Mouse (Mus musculus) brain, embryonic 14.5 days (tissue): ENCODE measurements around the gene Trhde. TPM values are rescaled to one million over a fixed set of nuclear protein-coding genes. Genes with fewer than 3 reads are reported as not detected.
A peak's percentile ranks its signal among the peaks of the same experiment; 100 is the strongest.

Experiments
- DNase-seq: peaks from one replicate; pipeline ENCODE4 v3.0.0-alpha.2; 2011; ENCODE audit warnings: low read depth
- CTCF ChIP-seq: fragments of 200-500 bp; IDR thresholded peaks from 2 replicates; pipeline ENCODE4 v1.5.1; 2012; ENCODE audit warnings: inconsistent platforms, mild to moderate bottlenecking, moderate library complexity, borderline replicate concordance; ENCODE audit not compliant: insufficient read depth, insufficient read length; ENCODE audit errors: extremely low read depth
- POLR2A ChIP-seq: fragments of 200-500 bp; IDR thresholded peaks from 2 replicates; pipeline ENCODE4 v1.6.1; 2012; ENCODE audit warnings: mild to moderate bottlenecking, inconsistent platforms, borderline replicate concordance; ENCODE audit not compliant: poor library complexity, insufficient read depth, insufficient read length, severe bottlenecking; ENCODE audit errors: extremely low read depth
- polyA plus RNA-seq: library from polyadenylated mRNA; depleted of rRNA; stranded (reverse); fragments of >200 nt; gene quantifications from 2 replicates; pipeline ENCODE4 v1.2.3, GENCODE M21; 2012

The Trhde gene
- polyA plus RNA-seq, 1 experiment, result 6.5 TPM

GRCm38 (mm10) chr10:114797664-114798063 is 4.4 kb downstream of the Trhde start:
- DNase-seq, result no peak
- no peak for TF ChIP-seq POLR2A
- TF ChIP-seq CTCF, result no peak

GRCm38 (mm10) chr10:114796872-114797271 is 5.2 kb downstream of the Trhde start:
- TF ChIP-seq POLR2A, result no peak
- no peak for TF ChIP-seq CTCF
- DNase-seq, result no peak

DNA sequence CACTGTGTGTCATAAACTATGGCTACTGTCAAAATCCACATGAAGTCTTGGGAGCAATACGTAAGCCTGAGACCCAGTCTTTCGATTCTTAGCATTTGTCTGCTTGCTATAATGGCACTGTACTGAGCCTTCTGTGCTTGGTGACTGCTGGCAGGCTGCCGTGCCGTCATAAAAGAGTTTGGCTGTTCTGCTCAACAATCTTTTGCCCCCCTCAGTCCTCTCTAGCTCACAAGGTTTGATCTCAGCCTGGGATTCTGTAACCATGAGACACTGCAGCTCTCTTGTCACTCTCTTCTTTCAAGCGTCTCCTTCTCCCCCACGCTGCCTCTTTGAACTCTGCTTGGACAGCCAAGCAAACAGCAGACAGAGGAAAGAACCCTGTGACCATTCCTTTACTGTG is 7.9 kb downstream of the Trhde start:
- DNase-seq, result peak; percentile 60

DNA sequence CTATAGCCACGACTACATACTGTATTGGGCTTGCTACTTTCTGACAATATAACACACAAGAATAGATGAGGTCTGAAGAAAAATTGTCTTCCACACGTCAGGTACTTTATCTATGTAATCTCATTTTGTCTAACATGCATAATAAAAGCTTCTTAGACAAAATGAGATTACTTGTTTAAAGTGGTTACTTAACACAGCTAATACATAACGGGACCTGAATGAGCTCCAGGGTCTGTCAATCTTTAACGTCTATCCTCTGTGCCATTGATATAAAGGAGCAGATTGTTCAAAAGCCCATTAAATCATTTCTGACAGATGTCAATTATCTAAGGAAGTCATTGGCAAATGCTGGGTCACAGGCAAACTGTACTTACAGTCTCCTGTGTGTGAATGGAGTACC is 36.2 kb downstream of the Trhde start:
- TF ChIP-seq CTCF (no peak), POLR2A (no peak)
- DNase-seq, result no peak

More for the DNA sequence above, 7.9 kb downstream of the Trhde start:
- TF ChIP-seq CTCF (no peak), POLR2A (no peak)

DNA sequence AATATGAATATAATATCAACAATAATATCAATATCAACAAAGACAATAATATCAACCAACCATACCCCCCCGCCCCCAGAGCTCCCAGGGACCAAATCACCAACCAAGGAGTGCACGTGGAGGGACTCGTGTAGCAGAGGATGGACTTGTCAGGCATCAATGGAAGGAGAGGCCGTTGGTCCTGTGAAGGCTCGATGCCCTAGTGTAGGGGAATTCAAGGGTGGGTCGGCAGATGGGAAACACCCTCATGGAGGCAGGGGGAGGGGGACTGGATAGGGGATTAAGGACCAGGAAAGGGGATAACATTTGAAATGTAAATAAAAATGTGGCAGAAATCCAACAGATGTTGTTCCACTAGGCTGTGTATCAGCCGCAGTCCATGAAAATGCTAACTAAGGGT is 40.0 kb downstream of the Trhde start:
- no peak for DNase-seq
- TF ChIP-seq CTCF (no peak), POLR2A (no peak)

DNA sequence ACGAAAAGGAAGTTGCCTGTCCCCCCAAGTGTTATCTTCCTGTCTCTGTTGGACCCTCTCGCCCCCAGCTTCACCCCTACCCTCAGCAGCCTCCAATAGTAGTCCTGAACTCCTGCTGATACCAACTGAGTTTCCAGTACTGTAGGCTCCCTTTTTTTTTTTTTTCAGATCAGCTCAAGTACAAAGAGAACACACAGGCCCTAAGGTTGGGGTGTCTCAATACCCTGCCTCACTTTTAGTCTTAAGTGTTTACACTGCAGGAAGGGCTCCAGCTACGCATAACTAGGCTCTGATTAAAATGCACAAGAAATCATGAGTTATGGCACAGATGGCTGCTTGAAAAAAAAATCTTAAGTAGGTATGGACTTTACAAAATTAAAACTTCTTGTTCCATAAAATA is 42.9 kb downstream of the Trhde start:
- DNase-seq, result no peak
- TF ChIP-seq CTCF (no peak), POLR2A (no peak)

- DNase-seq, result peak; percentile 51
- TF ChIP-seq CTCF, result no peak
- no peak for TF ChIP-seq POLR2A
Observed at GRCm38 (mm10) chr10:114758614-114759013, 43.5 kb downstream of the Trhde start.

DNA sequence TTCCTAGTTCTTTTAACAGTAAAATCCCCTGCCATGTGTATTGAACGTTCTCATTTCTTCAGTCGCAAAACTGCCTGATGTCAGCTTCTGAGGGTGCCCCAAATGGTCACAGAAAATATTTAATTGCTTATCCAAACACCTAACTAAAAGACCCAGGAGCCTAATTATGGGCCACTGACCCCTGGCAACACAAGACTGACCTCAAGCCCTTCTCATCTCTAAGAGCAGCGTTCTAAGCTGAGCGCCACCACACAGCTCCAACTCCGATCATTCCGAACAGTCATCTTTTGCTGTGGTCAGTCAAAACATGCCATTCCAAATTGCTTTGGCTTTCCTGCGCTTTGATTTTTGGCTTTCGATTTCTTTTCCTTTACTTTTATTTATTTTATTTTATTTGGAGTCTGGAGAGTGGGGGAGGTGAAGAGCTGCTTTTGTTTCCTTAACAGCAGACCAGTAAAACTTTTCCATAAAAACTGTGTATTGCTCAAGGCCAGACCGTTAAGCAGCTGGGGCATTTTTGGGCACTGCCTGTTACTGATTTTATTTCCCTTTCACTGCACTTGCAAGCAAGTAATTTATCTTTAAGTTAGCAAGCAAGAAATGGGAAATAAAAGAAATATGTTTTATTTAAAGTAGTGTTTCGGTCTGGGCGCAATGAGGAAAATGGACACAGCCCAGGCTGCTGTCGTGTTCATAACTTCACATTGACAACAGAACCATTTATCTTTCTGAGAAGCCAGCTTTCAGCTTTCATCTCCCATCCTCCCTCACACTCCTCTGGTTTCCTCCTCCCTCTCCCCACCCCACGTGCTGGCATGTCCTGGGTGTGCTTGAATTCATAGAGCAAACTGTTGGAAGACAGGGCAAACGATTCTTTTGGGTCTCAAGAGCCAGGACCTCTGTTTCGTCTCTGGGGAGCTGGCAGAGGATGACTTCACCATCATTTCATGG is 59.1 kb downstream of the Trhde start:
- no peak for DNase-seq
- TF ChIP-seq POLR2A (no peak), CTCF (no peak)

DNA sequence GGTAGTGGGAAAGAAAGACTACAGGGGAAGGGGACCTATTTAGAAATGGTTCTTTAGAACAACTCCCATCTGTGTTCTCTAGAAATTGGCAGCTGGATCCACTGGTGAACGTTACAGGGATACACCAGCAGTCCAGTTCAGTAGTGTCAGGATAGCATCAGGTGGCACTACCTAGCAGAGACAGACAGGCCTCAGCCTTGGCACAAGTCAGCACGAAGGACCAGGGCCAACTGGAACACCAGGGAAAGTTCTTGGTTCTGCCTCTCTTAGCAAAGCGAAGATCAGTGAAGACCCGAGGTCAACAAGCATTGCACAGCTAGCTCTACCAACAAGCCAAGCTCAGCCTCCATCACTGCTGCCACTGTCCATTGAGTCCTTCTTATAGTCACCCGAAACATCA is 62.2 kb downstream of the Trhde start:
- no peak for DNase-seq
- TF ChIP-seq CTCF, result no peak
- TF ChIP-seq POLR2A, result no peak

GRCm38 (mm10) chr10:114737581-114737980 is 64.5 kb downstream of the Trhde start:
- TF ChIP-seq POLR2A (no peak), CTCF (no peak)
- DNase-seq, result no peak

GRCm38 (mm10) chr10:114736377-114736776 is 65.7 kb downstream of the Trhde start:
- TF ChIP-seq POLR2A, result no peak
- no peak for TF ChIP-seq CTCF
- no peak for DNase-seq

DNA sequence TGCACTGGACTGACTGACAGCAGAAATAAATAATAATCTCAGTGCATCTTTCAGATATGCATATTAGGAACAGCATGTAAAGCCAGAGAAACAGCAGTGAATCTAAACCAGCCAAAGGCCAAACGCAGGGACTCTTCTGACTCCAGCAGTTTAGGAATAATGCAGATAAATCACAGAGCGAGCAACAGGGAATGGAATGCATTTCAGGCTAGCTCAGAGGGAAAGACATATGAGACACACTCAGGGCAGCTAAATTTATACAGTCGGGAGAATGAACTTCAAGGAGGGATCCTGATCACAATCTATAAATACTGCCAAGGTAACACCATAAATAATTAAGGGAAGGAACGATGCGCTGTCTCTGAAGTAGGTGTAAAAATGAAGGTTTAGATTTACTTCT is 66.4 kb downstream of the Trhde start:
- peak; percentile 29 for DNase-seq
- no peak for TF ChIP-seq CTCF
- TF ChIP-seq POLR2A, result no peak
